Mouse (Mus musculus): ENCODE results near the gene Itgb5.

The Itgb5 gene

DNA sequence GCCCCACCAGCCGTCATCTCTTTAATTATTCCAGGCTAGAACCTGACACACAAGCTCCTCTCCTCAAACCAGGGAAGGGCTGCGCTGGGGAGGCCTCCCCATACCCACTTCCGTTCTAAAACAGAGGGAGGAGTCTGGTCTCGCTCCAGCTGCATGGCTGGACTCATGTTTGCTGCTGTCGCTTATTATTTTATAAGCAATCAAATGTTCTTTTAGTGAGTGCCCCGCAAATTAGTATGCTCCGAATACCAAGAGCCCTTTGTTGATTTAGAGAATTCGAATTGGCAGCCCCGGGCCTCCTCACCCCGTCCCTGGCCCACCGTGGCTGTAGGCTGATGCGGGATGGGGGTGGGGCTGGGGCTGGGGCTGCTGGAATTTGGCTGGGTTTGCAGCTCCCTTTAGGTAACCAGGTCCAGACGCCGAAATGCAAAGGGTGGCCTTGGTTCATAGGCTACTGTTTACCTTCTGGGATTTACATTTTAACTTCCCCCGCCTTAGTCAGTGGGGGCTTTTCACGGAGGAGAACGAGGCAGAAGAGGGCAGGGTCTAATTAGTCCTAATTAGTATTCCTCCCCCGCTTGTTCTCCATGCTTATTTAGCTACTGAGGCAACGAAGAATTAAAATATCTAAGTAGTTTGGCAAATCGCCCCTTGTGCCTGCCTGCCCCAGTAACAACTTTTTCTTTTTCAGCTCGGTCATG, 3.4 kb downstream of the Itgb5 start:
- DNase-seq = no peak

DNA sequence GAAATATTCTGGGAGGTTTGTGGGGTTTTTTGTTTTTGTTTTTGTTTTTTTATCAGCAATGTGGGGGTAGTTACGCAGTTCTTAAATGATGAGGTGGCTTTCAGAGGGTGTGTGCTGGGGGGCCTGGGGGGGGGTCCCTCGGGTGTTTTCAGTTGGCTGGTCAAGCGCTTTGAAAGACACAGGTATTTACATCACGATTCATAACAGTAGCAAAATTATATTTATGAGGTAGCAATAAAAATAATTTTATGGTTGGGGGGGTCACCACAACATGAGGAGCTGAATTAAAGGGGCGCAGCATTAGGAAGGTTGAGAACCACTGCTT, 3.9 kb downstream of the Itgb5 start:
- DNase-seq = no peak

DNA sequence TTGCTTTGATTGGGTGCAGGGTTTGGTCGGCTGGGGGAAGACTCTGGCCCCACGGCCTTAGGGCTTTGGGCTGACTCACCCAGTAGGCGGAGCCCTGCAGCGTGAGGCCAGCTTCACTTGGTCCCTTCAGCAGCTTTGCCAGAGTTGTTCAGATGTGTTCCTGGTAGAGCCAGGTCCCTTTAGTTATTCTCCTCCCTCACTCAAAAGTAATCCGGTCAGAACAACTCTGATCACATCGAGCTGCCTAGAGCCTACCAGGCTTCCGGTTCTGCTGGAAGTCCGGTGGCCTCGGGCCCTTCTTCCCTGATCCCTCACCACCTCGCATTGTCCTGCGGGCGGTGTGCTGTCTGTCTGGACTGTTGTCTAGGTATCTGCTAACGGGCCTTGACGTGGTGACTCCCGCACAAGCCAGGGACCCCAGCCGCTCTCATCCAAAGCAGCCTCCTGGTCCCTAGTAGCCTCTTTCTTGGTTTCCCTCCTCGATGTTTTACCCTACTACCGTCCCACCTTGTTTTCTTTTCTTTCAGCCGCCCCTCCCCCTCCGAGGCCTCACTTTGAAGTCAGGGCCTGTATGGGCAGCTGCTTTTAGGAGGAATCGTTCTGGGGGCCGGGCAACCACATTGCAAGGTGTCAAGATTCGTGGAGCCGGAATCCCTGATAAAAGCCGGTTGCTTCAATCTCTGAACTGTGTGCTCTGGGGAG, 4.5 kb downstream of the Itgb5 start:
- DNase-seq = no peak

DNA sequence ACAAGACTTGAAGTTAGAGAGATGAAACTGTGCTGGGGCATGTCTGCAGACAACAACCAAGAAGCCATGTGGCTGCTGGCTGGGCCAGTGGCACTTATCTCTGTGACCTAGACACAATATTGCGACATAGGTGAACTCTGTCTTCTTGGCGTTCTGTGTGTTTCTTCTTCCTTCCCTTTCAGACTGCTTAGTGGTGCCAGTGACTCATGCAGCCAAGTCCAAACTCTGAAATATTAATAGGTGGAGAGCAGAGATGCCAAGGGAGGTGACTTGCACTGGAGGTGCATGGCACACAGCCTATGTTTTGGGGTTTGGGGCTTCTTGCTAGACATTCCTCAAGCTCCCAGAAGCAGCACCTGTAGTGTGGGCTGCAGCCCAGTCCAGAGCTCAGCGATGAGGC, 7.2 kb downstream of the Itgb5 start:
- DNase-seq = no peak

DNA sequence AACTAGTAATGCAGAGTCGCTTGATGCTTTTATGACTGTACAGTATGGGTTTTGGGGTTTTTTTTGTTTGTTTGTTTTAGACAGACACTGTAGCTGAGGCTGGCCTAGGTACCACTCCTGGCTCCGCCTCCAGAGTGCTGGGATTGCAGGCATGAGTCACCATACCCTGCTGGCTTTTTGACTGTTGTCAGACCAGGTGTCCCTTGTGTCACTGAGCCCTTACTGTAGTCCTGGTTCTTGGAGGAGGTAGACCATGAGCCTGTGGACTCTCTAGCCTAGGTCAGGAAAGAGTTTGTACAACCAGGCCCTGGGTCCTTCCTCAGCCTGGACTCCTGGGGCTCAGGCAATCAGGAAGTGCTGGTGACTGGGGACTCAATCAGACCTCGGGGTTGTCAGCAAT, 7.7 kb downstream of the Itgb5 start:
- no peak for DNase-seq

DNA sequence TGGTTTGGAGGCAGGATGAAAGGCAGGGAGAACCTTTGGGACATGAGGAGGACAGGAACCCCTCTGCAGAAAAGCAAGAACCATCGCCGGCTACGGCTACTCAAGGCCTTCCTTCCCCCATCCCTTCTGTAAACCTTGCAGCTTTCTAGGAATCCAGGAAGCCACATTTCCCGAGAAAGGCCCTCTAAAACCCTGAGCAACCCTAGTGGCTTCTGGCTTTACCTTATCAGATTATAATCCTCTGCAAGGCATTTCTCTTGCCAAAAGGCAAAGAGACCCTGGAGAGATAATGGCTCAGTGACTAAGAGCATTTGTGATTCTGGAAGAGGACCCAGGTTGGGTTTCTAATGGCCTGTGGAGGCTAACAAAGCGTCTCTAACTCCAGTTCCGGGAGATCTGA, 11.2 kb downstream of the Itgb5 start:
- no peak for DNase-seq

DNA sequence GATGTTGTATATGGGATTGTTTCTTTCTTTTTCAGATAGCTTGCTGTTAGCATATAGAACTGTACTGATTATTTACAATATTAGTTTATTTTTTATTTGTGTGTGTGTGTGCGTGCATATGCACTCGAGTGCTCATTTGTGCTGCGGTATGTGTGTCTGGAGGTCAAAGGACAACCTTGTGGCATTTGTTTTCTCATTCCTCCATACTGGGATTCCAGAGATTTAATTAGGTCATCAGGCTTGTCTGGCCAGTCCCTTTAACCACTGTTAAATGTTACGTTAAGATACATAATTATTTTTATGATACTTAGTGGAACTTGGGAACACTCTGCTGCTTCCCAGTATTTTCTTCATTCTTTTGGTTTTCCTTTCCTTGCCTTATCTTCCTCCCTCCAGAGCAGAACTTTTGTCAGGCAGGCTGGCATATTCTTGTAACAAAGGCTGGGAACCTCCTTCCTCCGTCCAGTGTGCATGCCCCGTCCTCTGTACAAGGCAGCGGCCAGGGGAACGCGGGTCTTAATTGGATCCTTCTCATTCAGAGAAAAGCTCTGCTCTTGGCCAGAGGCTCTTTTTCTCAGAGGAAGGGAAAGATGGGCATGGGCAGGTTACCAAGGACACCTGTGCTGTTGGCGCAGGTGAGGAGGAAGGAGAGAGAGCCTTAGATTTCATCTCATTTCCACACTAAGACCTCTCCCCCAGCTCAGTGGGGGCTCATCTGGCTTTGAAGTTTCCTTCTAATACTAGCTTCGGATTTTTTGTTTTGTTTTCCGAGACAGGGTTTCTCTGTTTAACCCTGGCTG, 12.8 kb downstream of the Itgb5 start:
- DNase-seq = no peak

DNA sequence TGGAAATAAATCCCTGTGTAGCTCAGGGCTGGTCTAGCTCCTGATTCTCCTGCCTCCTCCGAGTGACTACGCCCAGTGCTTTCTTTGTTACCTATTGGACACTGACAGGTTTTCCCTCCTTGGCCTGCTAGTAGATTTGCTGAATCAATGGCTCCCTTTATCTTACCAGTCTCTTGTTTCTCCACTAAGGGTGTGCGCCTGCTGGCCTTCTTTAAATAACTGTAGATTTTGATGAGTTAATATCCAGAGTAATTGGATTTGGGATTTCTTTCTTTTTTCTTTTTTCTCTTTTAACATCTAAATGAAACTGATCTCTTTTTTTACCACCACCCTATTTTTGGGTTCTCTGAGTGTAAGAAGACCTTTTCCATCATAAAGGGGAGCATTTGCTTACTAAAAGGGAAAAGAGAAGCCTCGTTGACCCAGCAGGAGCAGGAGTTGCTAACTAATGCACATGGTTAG, 14.7 kb downstream of the Itgb5 start:
- DNase-seq = no peak

DNA sequence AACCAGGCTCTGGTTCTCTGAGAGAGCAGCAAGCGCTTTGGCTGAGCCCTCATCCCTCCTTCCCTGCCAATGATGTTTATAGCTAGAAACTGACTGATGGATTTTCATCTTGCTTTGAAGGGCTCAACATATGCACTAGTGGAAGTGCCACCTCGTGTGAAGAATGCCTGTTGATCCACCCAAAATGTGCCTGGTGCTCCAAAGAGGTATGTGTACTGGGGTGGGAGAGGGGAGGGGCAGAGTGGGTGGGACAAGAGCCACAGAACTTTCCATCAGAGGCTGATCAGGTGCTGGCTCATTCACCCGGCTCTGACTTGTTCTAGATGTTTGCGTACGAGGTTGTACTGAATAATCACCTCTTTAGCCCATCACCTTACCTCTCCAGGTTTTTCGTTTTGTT, 15.4 kb downstream of the Itgb5 start:
- DNase-seq = no peak

DNA sequence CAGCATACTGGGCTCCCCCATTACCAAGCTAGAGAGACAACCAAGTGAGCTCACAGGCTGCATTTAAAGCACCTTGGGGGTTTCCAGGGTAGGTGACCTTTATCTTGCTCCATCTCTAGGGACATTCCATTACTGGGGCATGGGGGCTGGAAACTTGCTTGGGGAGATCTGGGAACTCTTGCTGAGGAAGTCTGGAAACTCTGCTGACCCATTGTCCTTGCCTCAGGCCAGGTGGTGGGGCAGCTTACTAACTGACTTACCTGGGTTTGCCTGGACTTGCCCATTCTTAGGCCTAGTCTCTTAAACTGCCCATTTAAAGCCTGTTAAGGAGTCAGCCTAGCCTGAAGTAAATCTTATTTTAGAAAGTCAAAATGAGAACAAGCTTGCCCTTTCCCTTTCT, 23.8 kb downstream of the Itgb5 start:
- no peak for DNase-seq

DNA sequence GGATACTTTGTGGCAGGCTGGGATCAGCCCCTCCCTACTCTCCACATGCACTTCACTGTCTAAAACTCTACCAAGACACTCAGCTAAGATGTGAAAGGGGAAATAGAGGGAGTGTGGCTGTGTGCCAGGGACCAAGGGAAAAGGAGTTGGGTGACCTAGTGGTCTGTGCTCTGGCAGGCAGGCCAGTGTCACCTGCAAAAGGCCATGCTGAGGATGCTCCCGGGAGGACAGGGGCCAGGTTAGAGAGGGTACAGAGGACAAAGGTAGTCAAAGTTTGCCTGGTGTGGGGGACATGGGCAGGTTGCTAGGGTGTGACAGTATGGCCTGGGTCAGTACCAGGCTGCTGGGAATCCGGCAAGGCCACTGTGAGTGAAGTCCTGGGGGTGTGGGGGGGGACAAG, 29.3 kb downstream of the Itgb5 start:
- no peak for DNase-seq

DNA sequence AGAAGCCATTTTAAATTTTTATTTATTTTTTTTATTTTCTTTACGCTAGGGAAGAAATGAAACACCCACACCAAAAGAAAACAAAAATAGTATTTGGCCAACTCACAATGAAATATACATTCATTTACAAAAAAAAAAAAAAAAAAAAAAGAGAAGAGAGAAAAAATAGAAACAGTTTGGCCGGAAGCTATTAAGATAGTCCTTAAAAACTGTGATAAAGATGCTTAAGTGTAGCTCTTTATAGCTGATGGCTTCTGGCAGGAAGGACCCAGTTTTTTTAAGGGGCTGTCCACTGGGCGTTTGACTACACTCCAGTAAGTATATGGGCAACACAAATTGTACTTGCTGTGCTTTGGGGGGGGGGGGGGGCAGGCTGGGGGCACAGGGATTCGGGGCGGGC, 29.9 kb downstream of the Itgb5 start:
- DNase-seq = no peak

DNA sequence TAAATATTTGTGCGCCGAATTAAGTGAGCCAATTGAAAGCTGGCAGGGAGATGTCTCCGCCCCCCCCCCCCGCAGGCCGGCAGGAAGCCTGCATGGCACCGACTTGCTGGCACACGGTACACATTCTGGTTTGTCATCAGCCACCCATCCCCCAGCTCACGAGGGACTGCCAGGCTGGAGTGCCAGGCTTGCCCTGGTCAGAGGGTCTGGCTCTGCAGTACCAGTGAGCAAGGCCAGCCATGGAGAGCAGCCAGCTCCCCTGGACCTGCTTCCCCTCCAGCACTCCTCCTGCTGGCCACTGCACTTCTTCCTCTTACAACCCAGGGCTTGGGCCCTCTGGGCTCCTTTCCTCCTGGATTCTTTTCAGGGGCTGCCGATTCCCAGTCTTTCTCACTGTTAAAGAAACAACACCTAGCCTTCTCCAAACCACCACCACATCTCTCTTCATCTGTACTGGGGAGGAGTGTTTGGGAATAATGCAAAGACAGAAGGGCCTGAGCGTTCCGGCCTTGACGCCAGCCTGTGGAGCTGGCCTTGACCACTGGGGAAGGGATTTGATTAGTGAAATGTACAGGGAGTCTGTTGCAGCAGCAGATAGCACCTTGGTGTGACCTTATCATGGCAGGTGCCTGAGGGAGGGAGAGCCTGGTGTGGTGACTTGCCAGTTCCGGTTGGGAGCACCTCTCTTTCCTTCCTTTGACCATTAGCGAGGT, 30.7 kb downstream of the Itgb5 start:
- DNase-seq = peak; percentile 92

DNA sequence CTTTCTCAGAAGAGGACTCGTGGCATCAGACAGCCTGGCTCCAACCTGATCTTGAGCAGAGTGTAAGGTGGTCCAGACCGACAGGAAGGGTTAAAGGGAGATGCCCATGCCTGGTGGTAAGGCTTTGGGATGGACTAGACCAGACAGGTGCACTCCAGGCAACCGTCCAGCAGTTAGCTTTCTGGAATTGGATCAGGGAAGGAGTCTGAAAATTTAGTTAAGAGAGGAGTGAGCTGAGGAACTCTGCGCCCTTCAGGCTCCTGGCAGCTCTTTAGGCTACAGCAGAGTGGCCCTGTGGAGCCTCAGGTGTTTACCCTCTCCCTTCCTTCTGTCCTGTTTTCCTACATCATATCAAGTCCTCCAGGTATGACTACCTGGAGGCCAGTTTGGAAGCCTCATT, 32.9 kb downstream of the Itgb5 start:
- no peak for DNase-seq

DNA sequence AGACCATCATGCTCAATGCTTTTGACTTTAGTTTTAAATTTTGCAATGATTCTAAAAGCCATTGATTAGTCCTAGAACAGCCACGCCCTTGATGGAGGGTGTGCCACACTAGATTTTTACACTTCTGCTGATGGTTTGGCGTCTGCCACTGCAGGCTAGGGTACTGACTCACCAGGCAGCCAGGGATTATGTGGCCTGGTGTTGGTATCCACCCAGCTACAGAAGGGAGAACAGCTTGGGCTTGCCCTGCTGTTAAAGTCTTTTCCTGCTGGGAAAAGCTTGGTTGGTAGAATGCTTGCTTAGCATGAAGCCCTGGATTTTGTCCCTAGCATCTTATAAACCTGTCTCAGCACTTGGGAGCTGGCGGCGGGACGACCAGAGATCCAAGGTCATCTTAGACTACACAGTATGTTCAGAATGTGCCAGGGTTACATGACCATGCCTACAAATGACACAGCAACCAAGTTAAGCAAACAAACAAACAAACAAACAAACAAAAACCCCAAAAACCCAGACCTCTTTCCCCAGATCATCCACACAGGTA, 33.8 kb downstream of the Itgb5 start:
- DNase-seq = no peak

DNA sequence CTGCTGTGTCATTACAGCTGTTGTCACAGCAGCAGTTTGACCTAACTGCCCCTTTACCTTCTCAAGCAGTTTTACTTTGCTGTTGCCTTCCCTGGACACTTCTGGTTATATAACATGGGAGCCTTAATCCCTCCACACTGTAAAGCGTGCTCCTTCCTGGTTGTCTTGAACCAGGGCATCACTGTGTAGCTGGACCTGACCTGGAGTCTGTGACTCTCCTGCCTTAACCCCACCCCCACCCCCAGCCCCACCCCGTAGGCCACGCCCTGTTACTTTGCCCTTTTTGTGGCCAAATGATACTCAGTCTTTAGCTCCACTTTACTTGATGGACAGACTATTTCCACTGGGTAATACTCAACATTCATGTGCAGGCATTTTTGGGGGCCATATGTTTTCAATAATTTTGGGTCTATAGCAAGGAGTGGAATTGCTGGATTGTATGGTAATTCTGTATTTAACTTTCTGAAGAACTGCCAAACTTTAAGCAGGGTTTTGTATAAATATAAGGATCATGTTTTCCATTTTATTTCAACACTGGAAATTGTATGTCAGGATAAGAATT, 40.8 kb downstream of the Itgb5 start:
- no peak for DNase-seq

DNA sequence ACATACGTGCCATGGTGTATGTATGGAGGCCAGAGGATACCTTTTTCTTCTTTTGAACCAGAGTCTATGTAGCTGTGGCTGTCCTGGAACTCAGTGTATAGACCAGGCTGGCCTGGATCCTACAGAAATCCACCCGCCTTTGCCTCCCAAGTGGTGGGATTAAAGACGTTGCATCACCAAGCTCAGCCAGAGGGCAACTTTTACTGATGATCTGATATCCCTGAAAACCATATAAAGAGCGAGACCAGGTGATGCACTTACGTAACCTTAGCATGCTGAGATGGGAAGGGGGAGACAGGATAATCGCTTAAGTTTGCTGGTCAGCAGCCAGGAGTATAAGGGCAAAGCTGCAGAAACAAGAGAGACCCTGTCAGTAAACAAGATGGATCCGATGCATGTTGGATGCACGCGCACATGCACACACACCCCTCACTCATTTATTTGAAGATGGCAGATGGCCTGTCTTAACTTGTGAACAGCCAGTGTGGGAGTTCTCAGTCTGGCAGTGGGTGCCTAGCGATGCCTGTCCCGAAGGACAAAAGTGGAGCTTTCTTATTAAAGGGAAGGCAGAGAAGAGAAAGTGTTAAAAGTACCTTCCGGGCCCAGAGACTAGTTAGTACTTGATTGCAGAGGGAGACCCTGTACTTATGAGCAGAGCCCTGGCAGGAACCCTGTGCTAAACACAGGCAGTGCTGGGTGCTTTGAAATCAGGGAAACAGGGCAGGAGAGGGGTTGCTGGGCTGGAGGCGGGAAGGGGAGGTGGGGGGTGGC, 41.7 kb downstream of the Itgb5 start:
- DNase-seq = no peak

DNA sequence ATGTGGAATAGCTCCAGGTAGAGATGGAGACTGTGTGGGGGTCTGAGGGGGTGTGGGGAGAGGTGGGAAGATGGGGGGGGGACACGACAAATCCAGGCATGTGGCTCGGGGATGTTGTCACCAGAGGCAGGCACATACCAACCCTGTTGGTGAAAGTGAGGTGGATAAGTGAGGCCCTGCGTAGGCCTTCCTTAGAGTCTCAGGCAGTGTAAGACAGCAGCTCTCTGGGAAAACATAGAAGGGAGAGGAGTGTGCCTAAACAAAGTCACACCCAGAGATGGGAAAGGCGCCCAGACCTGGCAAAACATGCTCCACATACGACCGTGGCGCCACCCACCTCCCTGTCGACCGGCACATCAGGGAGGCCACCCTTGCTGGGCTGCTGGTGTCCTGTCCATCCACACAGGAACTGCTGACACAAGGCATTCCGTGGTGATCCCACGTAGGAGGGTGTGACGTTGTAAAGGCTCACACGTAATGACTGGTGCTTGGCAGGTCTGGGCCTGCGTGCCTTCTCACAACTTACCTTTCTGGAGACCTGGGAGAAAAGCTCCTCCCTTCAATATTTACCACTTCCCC, 42.5 kb downstream of the Itgb5 start:
- no peak for DNase-seq

DNA sequence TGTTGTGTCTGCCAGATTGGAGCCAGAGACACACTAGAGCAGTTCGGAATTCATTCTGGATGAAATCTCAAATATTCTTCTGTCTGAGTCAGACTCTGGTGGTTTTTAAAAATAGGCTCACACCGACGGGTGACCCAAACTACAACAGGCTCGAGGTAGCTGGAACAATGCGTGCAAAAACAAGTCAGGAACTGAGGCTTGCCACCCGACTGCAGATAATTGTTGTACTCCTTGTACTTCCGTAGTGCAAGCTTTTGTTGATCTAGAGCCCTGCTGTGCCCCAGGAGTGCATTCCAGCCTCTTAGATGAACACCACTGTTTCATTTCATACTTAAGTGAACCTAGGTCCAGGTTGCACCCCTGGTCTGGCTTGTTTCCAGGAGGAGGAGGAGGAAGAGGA, 43.8 kb downstream of the Itgb5 start:
- no peak for DNase-seq

DNA sequence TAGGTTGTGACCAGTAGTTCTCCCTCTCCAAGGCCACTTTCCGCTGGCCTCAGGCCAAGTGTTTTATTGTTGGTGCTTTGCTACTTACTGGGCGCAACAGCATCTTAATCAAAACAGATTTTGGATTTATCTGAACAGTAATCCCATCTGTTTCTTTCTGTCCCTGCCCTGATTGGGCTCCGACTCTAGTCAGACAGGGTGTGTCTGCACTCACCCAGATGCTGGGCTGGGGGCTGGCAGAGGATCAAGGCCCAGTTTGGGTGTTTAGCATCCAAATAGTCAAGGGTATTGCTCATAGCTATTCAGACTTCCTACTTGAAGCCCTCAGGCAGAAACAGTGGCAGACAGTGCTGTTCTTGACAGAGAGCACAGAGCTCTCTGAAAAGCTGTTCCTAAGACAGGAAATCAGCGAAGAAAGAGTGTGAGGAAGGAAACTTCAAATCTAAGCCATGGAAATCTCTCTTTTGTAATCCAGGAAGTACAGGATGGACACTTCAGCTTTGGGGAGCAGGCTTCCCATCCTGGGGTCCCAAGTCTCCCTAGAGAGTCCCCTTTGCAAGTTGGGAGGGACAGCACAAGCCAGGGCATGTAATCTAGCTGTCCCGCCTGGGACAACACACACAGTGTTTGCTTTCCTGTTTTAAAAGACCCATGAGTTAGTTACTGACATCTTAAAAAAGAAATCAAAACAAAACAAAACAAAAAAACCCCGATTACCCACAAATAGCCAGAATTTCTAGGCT, 48.7 kb downstream of the Itgb5 start:
- DNase-seq = no peak

DNA sequence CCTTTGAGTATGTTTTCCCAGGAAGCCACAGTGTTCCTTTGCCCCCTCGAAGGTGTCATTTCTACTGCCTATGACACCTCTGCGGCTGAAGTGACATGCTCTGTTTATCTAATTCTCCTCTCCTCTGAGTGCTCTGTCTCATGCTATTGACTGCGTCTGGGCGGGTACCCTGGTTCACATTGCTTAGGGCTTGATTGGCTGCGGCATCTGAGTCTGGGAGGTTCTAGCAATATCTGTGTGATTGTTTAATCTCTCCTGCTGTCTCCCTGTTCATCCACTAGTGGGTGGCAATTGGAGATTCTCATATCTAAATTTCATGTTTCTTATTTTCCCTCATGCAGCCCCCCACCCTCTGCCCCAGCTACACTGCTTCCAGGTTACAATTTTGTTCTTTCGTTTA, 49.6 kb downstream of the Itgb5 start:
- no peak for DNase-seq
